Mouse (Mus musculus): ENCODE data around the gene Washc2. TPM values are rescaled to one million over a fixed set of nuclear protein-coding genes. Genes with fewer than 3 reads are reported as not detected.
A peak's percentile ranks its signal among the peaks of the same experiment; 100 is the strongest.
"Not testable (repeated sequence)": the region's sequence is repeated elsewhere in the genome, so short reads cannot be mapped to it uniquely, and the experiment has no call there.

Washc2 gene
- 30.3 and 31.3 TPM in 2 replicates for polyA plus RNA-seq (2015; fragmentation: Nextera tagmentation; extraction: Ambion mirVana)

- Histone ChIP-seq H3K27ac (ENCODE audit: low read length) (peak within 1 kb of the TSS; percentile 69), H3K9me3 (replicated peaks; ENCODE audit: control insufficient read depth, low read length) (no peaks in the 10 kb centered on the region), H3K4me1 (ENCODE audit: control insufficient read depth, insufficient read depth, low read length) (peaks cover 9% of the 10 kb centered on the region), H3K27me3 (ENCODE audit: control insufficient read depth, insufficient read depth, low read length) (no peaks in the 10 kb centered on the region), H3K4me2 (ENCODE audit: low read depth, low read length) (peak within 1 kb of the TSS; percentile 86), H3K9ac (ENCODE audit: low read length) (peak within 1 kb of the TSS; percentile 79), H3K4me3 (ENCODE audit: low read length) (peak within 1 kb of the TSS; percentile 74), H3K36me3 (ENCODE audit: control insufficient read depth, insufficient read depth) (no peaks in the 10 kb centered on the region)
- ATAC-seq (replicated peaks; ENCODE audit: extremely low read depth, insufficient read depth, low FRiP score), result peak; percentile 98
- WGBS, result under 1% methylated on average over 51 of the region's 51 CpGs
These were observed at the start of gene Washc2 for GRCm38 (mm10) chr6:116207729-116208534. TSS of gene Washc2 (plus strand) at chr6:116208038.

DNA sequence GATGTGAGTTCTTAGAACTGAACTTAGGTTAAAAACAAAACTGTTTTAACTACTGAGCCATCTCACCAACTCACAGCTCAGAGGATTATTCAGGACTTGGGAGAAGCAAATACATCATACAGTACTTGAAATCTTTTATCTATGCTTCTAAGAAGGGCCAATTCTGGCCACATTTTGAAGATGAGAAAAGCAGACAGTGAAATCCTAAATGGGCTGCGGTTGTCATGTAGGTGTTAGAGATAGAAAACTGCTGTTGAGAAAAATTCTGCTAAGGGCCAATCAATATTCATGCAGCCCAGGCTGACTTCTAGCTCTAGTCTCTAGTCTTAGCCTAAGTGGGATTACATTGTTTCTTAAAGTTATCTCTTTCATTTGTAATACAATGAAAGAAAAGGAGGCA, 41.5 kb upstream of the Washc2 start:
- 63% methylated on average over 1 of the region's 1 CpGs for WGBS
- H3K36me3 ChIP-seq (ENCODE audit: control insufficient read depth, insufficient read depth), result 0 out of 2 replicates have a peak, but pooled peaks cover 2% of the 10 kb centered on the region
- no peak overlapping the region for H3K4me3 ChIP-seq (ENCODE audit: low read length)
- no peak overlapping the region for H3K27ac ChIP-seq (ENCODE audit: low read length)
- no peak for ATAC-seq (replicated peaks; ENCODE audit: extremely low read depth, insufficient read depth, low FRiP score)
- no peak overlapping the region for H3K4me2 ChIP-seq (ENCODE audit: low read depth, low read length)
- H3K27me3 ChIP-seq (ENCODE audit: control insufficient read depth, insufficient read depth, low read length), result no peaks in the 10 kb centered on the region
- H3K9ac ChIP-seq (ENCODE audit: low read length), result no peak overlapping the region
- no peaks in the 10 kb centered on the region for H3K4me1 ChIP-seq (ENCODE audit: control insufficient read depth, insufficient read depth, low read length)
- H3K9me3 ChIP-seq (replicated peaks; ENCODE audit: control insufficient read depth, low read length), result no peaks in the 10 kb centered on the region

GRCm38 (mm10) chr6:116173511-116174099, 34.2 kb upstream of the Washc2 start:
- not testable (repeated sequence) for H3K36me3 ChIP-seq (ENCODE audit: control insufficient read depth, insufficient read depth); H3K9ac ChIP-seq (ENCODE audit: low read length); H3K9me3 ChIP-seq (replicated peaks; ENCODE audit: control insufficient read depth, low read length); H3K4me1 ChIP-seq (ENCODE audit: control insufficient read depth, insufficient read depth, low read length); H3K4me2 ChIP-seq (ENCODE audit: low read depth, low read length); H3K4me3 ChIP-seq (ENCODE audit: low read length); H3K27ac ChIP-seq (ENCODE audit: low read length); H3K27me3 ChIP-seq (ENCODE audit: control insufficient read depth, insufficient read depth, low read length); ATAC-seq (replicated peaks; ENCODE audit: extremely low read depth, insufficient read depth, low FRiP score)
- WGBS, result 79% methylated on average over 37 of the region's 37 CpGs

- Histone ChIP-seq H3K9me3 (replicated peaks; ENCODE audit: control insufficient read depth, low read length) (no peaks in the 10 kb centered on the region), H3K9ac (ENCODE audit: low read length) (no peak overlapping the region), H3K4me1 (ENCODE audit: control insufficient read depth, insufficient read depth, low read length) (no peaks in the 10 kb centered on the region), H3K27me3 (ENCODE audit: control insufficient read depth, insufficient read depth, low read length) (no peaks in the 10 kb centered on the region), H3K4me3 (ENCODE audit: low read length) (no peak overlapping the region), H3K36me3 (ENCODE audit: control insufficient read depth, insufficient read depth) (peaks cover 8% of the 10 kb centered on the region), H3K27ac (ENCODE audit: low read length) (no peak overlapping the region), H3K4me2 (ENCODE audit: low read depth, low read length) (no peak overlapping the region)
- ATAC-seq (replicated peaks; ENCODE audit: extremely low read depth, insufficient read depth, low FRiP score), result no peak
- 97% methylated on average over 2 of the region's 2 CpGs for WGBS
These were observed 29.5 kb upstream of the Washc2 start for GRCm38 (mm10) chr6:116178376-116178775.

DNA sequence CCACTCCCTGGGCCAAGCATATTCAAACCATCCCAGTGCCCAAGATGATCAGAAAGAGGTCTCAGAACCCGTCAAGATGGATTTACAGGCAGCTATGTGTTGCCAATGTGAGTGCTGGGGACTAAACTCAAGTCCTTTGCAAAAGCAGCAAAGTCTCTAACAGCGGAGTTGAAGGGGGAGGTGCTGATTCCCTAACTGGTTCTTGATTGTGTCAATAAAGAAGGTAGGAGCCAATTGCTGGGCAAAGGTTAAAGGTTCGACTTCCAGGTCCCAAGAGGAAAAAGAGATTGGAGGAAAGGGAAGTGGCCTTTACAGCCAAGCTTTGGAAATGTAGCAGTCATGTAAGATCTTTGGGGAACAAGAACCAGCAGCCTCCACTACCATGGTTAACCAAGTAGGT, 27.1 kb upstream of the Washc2 start:
- no peaks in the 10 kb centered on the region for H3K4me1 ChIP-seq (ENCODE audit: control insufficient read depth, insufficient read depth, low read length)
- H3K4me3 ChIP-seq (ENCODE audit: low read length), result no peak overlapping the region
- H3K4me2 ChIP-seq (ENCODE audit: low read depth, low read length), result no peak overlapping the region
- H3K9ac ChIP-seq (ENCODE audit: low read length), result no peak overlapping the region
- H3K27me3 ChIP-seq (ENCODE audit: control insufficient read depth, insufficient read depth, low read length), result no peaks in the 10 kb centered on the region
- no peak for ATAC-seq (replicated peaks; ENCODE audit: extremely low read depth, insufficient read depth, low FRiP score)
- 77% methylated on average over 3 of the region's 3 CpGs for WGBS
- H3K36me3 ChIP-seq (ENCODE audit: control insufficient read depth, insufficient read depth), result peaks cover 8% of the 10 kb centered on the region
- H3K9me3 ChIP-seq (replicated peaks; ENCODE audit: control insufficient read depth, low read length), result no peaks in the 10 kb centered on the region
- no peak overlapping the region for H3K27ac ChIP-seq (ENCODE audit: low read length)

DNA sequence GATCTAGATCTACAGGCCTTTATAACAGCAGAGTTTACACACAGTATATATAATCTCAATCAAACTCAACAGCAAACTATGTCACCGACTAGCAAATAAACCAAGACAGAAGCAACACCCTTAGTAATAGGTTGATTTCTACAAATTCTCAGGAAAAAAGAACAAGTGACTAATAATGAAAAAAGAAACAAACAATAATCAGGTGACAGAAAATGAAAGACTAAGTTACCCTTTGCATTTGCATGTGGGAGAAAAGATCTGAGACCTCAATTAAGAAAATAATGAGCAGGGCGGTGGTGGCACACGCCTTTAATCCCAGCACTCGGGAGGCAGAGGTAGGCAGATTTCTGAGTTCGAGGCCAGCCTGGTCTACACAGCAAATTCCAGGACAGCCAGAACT, 24.3 kb upstream of the Washc2 start:
- ATAC-seq (replicated peaks; ENCODE audit: extremely low read depth, insufficient read depth, low FRiP score), result no peak
- Histone ChIP-seq H3K4me2 (ENCODE audit: low read depth, low read length) (no peak overlapping the region), H3K27me3 (ENCODE audit: control insufficient read depth, insufficient read depth, low read length) (no peaks in the 10 kb centered on the region), H3K27ac (ENCODE audit: low read length) (no peak overlapping the region), H3K4me1 (ENCODE audit: control insufficient read depth, insufficient read depth, low read length) (0 out of 2 replicates have a peak, but pooled peaks cover 4% of the 10 kb centered on the region), H3K36me3 (ENCODE audit: control insufficient read depth, insufficient read depth) (peaks cover 7% of the 10 kb centered on the region), H3K9ac (ENCODE audit: low read length) (no peak overlapping the region), H3K9me3 (replicated peaks; ENCODE audit: control insufficient read depth, low read length) (no peaks in the 10 kb centered on the region), H3K4me3 (ENCODE audit: low read length) (no peak overlapping the region)
- 91% methylated on average over 5 of the region's 5 CpGs for WGBS

- Histone ChIP-seq H3K9me3 (replicated peaks; ENCODE audit: control insufficient read depth, low read length) (no peaks in the 10 kb centered on the region), H3K9ac (ENCODE audit: low read length) (no peak overlapping the region), H3K27me3 (ENCODE audit: control insufficient read depth, insufficient read depth, low read length) (no peaks in the 10 kb centered on the region), H3K4me1 (ENCODE audit: control insufficient read depth, insufficient read depth, low read length) (peaks cover 18% of the 10 kb centered on the region), H3K36me3 (ENCODE audit: control insufficient read depth, insufficient read depth) (no peaks in the 10 kb centered on the region), H3K4me2 (ENCODE audit: low read depth, low read length) (no peak overlapping the region), H3K27ac (ENCODE audit: low read length) (no peak overlapping the region), H3K4me3 (ENCODE audit: low read length) (no peak overlapping the region)
- no peak for ATAC-seq (replicated peaks; ENCODE audit: extremely low read depth, insufficient read depth, low FRiP score)
- 38% methylated on average over 2 of the region's 2 CpGs for WGBS
These were observed 21.4 kb upstream of the Washc2 start for GRCm38 (mm10) chr6:116186485-116186884.

GRCm38 (mm10) chr6:116189417-116189816, 18.4 kb upstream of the Washc2 start:
- Histone ChIP-seq H3K27me3 (ENCODE audit: control insufficient read depth, insufficient read depth, low read length) (no peaks in the 10 kb centered on the region), H3K4me2 (ENCODE audit: low read depth, low read length) (no peak overlapping the region; the same call in 1 of the 2 replicates), H3K36me3 (ENCODE audit: control insufficient read depth, insufficient read depth) (no peaks in the 10 kb centered on the region), H3K27ac (ENCODE audit: low read length) (peak overlapping the region; percentile 27; the same call in 1 of the 2 replicates), H3K9ac (ENCODE audit: low read length) (0 out of 2 replicates have a peak overlapping the region, but pooled peaks have one; percentile 20), H3K4me3 (ENCODE audit: low read length) (no peak overlapping the region), H3K9me3 (replicated peaks; ENCODE audit: control insufficient read depth, low read length) (no peaks in the 10 kb centered on the region), H3K4me1 (ENCODE audit: control insufficient read depth, insufficient read depth, low read length) (peaks cover 27% of the 10 kb centered on the region)
- 49% methylated on average over 1 of the region's 1 CpGs for WGBS
- ATAC-seq (replicated peaks; ENCODE audit: extremely low read depth, insufficient read depth, low FRiP score), result no peak

DNA sequence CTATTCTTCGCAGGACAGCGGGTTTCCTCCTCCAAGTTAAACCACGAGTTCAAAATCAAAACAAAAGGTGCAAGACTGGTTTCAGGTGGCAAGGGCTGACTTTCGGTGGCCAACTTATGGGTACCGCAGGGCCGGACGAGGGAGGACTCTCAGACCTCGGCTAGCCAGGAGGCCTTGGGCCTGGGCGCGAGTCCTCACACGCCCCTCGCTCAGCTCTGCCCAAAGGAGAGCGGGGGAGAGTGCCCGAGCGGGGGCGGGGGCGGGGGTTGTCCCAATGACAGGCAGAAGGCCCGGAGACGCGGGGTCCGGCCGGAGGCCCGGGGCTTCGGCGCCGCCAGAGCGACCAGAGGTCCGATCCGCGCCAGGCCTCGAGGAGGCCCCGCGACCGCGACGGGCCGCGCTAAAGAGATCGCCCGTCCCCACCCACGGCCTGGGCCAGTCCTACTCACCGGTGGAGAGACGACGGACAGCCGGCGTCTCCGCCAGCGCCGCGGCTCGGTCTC, 15.0 kb upstream of the Washc2 start:
- H3K36me3 ChIP-seq (ENCODE audit: control insufficient read depth, insufficient read depth), result no peaks in the 10 kb centered on the region
- WGBS, result under 1% methylated on average over 40 of the region's 51 CpGs
- ATAC-seq (replicated peaks; ENCODE audit: extremely low read depth, insufficient read depth, low FRiP score), result peak; percentile 76

More for the DNA sequence above, 15.0 kb upstream of the Washc2 start:
- peak overlapping the region; percentile 96 for H3K4me3 ChIP-seq (ENCODE audit: low read length)
- peak overlapping the region; percentile 97 for H3K9ac ChIP-seq (ENCODE audit: low read length)
- peak overlapping the region; percentile 83 for H3K27ac ChIP-seq (ENCODE audit: low read length)
- H3K4me1 ChIP-seq (ENCODE audit: control insufficient read depth, insufficient read depth, low read length), result peaks cover 24% of the 10 kb centered on the region
- H3K4me2 ChIP-seq (ENCODE audit: low read depth, low read length), result peak overlapping the region; percentile 95
- no peaks in the 10 kb centered on the region; the same call in 1 of the 2 replicates for H3K27me3 ChIP-seq (ENCODE audit: control insufficient read depth, insufficient read depth, low read length)
- H3K9me3 ChIP-seq (replicated peaks; ENCODE audit: control insufficient read depth, low read length), result no peaks in the 10 kb centered on the region
